Mouse (Mus musculus): ENCODE results near the gene Spata17.

- no peak for TF ChIP-seq POLR2A (IDR thresholded peaks at IDR 0.05; ENCODE audit: control insufficient read depth, low read depth, low read length)
- TF ChIP-seq CTCF (IDR thresholded peaks at IDR 0.05; ENCODE audit: control insufficient read depth, insufficient read depth, insufficient replicate concordance, low read depth, low read length): no peak
These were observed 199.1 kb downstream of the Spata17 start for GRCm38 (mm10) chr1:187016116-187016515.

Measured in testis, adult 2 months (tissue).